In genomic region chr1:36870518-36870917, GRCm38 (mm10) we compare ENCODE assay signal across 25 mouse cellular contexts.
DNase-seq lines count a peak whose midpoint lies in the region; ATAC-seq and TF ChIP-seq lines count a peak whose summit lies in the region.
"Had no signal": no experiment of that assay in that cellular context is flagged by ENCODE, and none has a peak within 500 bp of the region (broad histone marks: within the 10 kb centered on the region; RNA-seq: fewer than 3 reads in every experiment).

No protein-coding gene starts in this region.

- no peaks in the 10 kb centered on the region for H3K4me1 ChIP-seq in lung, embryonic 14.5 days (ENCODE audit: insufficient read depth)
- H3K4me1 ChIP-seq in MEL (ENCODE audit: control insufficient read depth in 1 of 2, insufficient read depth in 2 of 2, low read length in 2 of 2): peaks cover 11 to 19% of the 10 kb centered on the region in 2 experiments
- H3K4me1 ChIP-seq in intestine, embryonic 15.5 days (replicated peaks): no peaks in the 10 kb centered on the region; the same call in 1 of the 2 replicates
- H3K4me1 ChIP-seq in stomach, embryonic 16.5 days (ENCODE audit: control insufficient read depth, insufficient read depth, low read length): no peaks in the 10 kb centered on the region
- H3K4me1 ChIP-seq: embryonic facial prominence, embryonic 12.5 days; hindbrain, embryonic 13.5 days; limb, embryonic 15.5 days; midbrain, embryonic 15.5 days had no signal

- WGBS in lung, embryonic 14.5 days: 70% methylated on average over 1 of the region's 1 CpGs
- 73% methylated on average over 1 of the region's 1 CpGs for WGBS in intestine, embryonic 15.5 days
- 67% methylated on average over 1 of the region's 1 CpGs for WGBS in stomach, embryonic 16.5 days

- no peak for TF ChIP-seq POLR2A in MEL (IDR thresholded peaks at IDR 0.05; ENCODE audit: control insufficient read depth in 1 of 2, insufficient read depth in 1 of 2, low read depth in 1 of 2, low read length in 2 of 2, poor library complexity in 1 of 2)

- no peak for DNase-seq in lung, embryonic 14.5 days
- no peak for DNase-seq in lung, adult 18-20 months
- peak; percentile 87 for DNase-seq in MEL (ENCODE audit: low read depth, low spot score)
- DNase-seq in adrenal gland, adult 8-10 months: no peak
- DNase-seq in neural tube, embryonic 10.5 days (ENCODE audit: extremely low spot score, low spot score): no peak
- DNase-seq: cerebellum, adult 2 months; cerebellum, postnatal 25 days; heart, postnatal 36 days; kidney, adult 9 months; kidney, postnatal 25 days; left cerebral cortex, postnatal 4 days; lung, postnatal 14 days; right cerebral cortex, postnatal 4 days had no signal

- ATAC-seq in lung, embryonic 14.5 days (ENCODE audit: insufficient read depth): no peak
- peak; percentile 62; the same call in 1 of the 2 replicates for ATAC-seq in intestine, embryonic 15.5 days
- peak; percentile 68; the same call in 1 of the 2 replicates for ATAC-seq in stomach, embryonic 16.5 days (ENCODE audit: insufficient read depth, low FRiP score)
- ATAC-seq: forebrain, embryonic 14.5 days; midbrain, embryonic 15.5 days; Patski had no signal

- no peak overlapping the region for H3K27ac ChIP-seq in lung, embryonic 14.5 days (ENCODE audit: low read depth)
- peak overlapping the region; percentile 21; the same call in 1 of the 2 replicates for H3K27ac ChIP-seq in MEL (ENCODE audit: control insufficient read depth, low read depth, low read length)
- H3K27ac ChIP-seq in intestine, embryonic 15.5 days: no peak overlapping the region
- no peak overlapping the region for H3K27ac ChIP-seq in stomach, embryonic 16.5 days (ENCODE audit: low read length)
- H3K27ac ChIP-seq: embryonic facial prominence, embryonic 12.5 days; hindbrain, embryonic 13.5 days; limb, embryonic 15.5 days; liver, embryonic 15.5 days; midbrain, embryonic 15.5 days had no signal

- peak; percentile 85 to 87 for TF ChIP-seq EP300 in MEL (IDR thresholded peaks at IDR 0.05; ENCODE audit: low read depth in 1 of 2, low read length in 2 of 2)

- 0 out of 2 replicates have a peak, but pooled peaks have one; percentile 8 for TF ChIP-seq CTCF in lung, embryonic 14.5 days (IDR thresholded peaks at IDR 0.05; ENCODE audit: low read depth)
- TF ChIP-seq CTCF in MEL (IDR thresholded peaks at IDR 0.05 in 2 of 3, conservative IDR thresholded peaks at IDR 0.05 in 1 of 3; ENCODE audit: control insufficient read depth in 1 of 3, insufficient read depth in 1 of 3, low read depth in 2 of 3, low read length in 3 of 3, poor library complexity in 1 of 3, severe bottlenecking in 1 of 3): peak in 1 of 3 experiments; percentile 40; a peak in 2 of 6 replicates

- peaks cover 10% of the 10 kb centered on the region for H3K36me3 ChIP-seq in lung, embryonic 14.5 days (ENCODE audit: insufficient read depth)
- peaks cover 7 to 22% of the 10 kb centered on the region in 2 experiments for H3K36me3 ChIP-seq in MEL (ENCODE audit: control insufficient read depth in 1 of 2, insufficient read depth in 2 of 2, low read length in 2 of 2)
- 0 out of 2 replicates have a peak, but pooled peaks cover 2% of the 10 kb centered on the region for H3K36me3 ChIP-seq in intestine, embryonic 15.5 days
- H3K36me3 ChIP-seq in stomach, embryonic 16.5 days (ENCODE audit: control insufficient read depth, insufficient read depth, low read length): no peaks in the 10 kb centered on the region
- H3K36me3 ChIP-seq: midbrain, embryonic 15.5 days had no signal

- no peaks in the 10 kb centered on the region for H3K27me3 ChIP-seq in lung, embryonic 14.5 days (ENCODE audit: insufficient read depth, low read length)
- H3K27me3 ChIP-seq in MEL (ENCODE audit: control insufficient read depth in 1 of 2, insufficient read depth in 2 of 2, low read length in 2 of 2): no peaks in the 10 kb centered on the region
- no peaks in the 10 kb centered on the region for H3K27me3 ChIP-seq in intestine, embryonic 15.5 days (replicated peaks)
- H3K27me3 ChIP-seq in stomach, embryonic 16.5 days (ENCODE audit: control insufficient read depth, insufficient read depth, low read length): no peaks in the 10 kb centered on the region
- H3K27me3 ChIP-seq: embryonic facial prominence, embryonic 12.5 days; hindbrain, embryonic 13.5 days; limb, embryonic 15.5 days; liver, embryonic 15.5 days; megakaryocyte, embryonic 14.5 days; midbrain, embryonic 15.5 days; Patski had no signal

- no peaks in the 10 kb centered on the region; the same call in 1 of the 2 replicates for H3K79me2 ChIP-seq in MEL (ENCODE audit: control insufficient read depth, insufficient read depth, low read length, poor library complexity)

- peak; percentile 26 for TF ChIP-seq RAD21 in MEL (IDR thresholded peaks at IDR 0.05; ENCODE audit: low read depth, low read length)

- H3K4me2 ChIP-seq in lung, embryonic 14.5 days: no peak overlapping the region
- H3K4me2 ChIP-seq in intestine, embryonic 15.5 days (replicated peaks): no peak overlapping the region
- no peak overlapping the region for H3K4me2 ChIP-seq in stomach, embryonic 16.5 days (ENCODE audit: low read depth, low read length)
- H3K4me2 ChIP-seq: embryonic facial prominence, embryonic 12.5 days; hindbrain, embryonic 13.5 days; limb, embryonic 15.5 days; liver, embryonic 15.5 days; midbrain, embryonic 15.5 days had no signal

- H3K9me3 ChIP-seq in lung, embryonic 14.5 days (ENCODE audit: low read depth, low read length): no peaks in the 10 kb centered on the region
- H3K9me3 ChIP-seq in MEL (replicated peaks; ENCODE audit: insufficient read depth, low read length): no peaks in the 10 kb centered on the region
- no peaks in the 10 kb centered on the region for H3K9me3 ChIP-seq in intestine, embryonic 15.5 days
- H3K9me3 ChIP-seq in stomach, embryonic 16.5 days (replicated peaks; ENCODE audit: control insufficient read depth, low read length): no peaks in the 10 kb centered on the region
- H3K9me3 ChIP-seq: embryonic facial prominence, embryonic 12.5 days; hindbrain, embryonic 13.5 days; limb, embryonic 15.5 days; liver, embryonic 15.5 days; megakaryocyte, embryonic 14.5 days; midbrain, embryonic 15.5 days had no signal

- no peak overlapping the region for H3K4me3 ChIP-seq in lung, embryonic 14.5 days (ENCODE audit: low read depth, low read length)
- H3K4me3 ChIP-seq in MEL (ENCODE audit: control insufficient read depth in 1 of 2, insufficient read depth in 1 of 2, low read depth in 2 of 2, low read length in 2 of 2): no peak overlapping the region
- H3K4me3 ChIP-seq in intestine, embryonic 15.5 days (replicated peaks): no peak overlapping the region
- no peak overlapping the region for H3K4me3 ChIP-seq in stomach, embryonic 16.5 days (replicated peaks; ENCODE audit: low read length)
- H3K4me3 ChIP-seq: embryonic facial prominence, embryonic 12.5 days; erythroblast, embryonic 14.5 days; hindbrain, embryonic 13.5 days; limb, embryonic 15.5 days; liver, embryonic 15.5 days; megakaryocyte, embryonic 14.5 days; midbrain, embryonic 15.5 days; myocyte had no signal

- no peak overlapping the region for H3K9ac ChIP-seq in lung, embryonic 14.5 days
- H3K9ac ChIP-seq in MEL (ENCODE audit: control insufficient read depth, low read depth, low read length, poor library complexity, severe bottlenecking): no peak overlapping the region
- no peak overlapping the region for H3K9ac ChIP-seq in intestine, embryonic 15.5 days
- no peak overlapping the region for H3K9ac ChIP-seq in stomach, embryonic 16.5 days (ENCODE audit: low read length)
- H3K9ac ChIP-seq: embryonic facial prominence, embryonic 12.5 days; hindbrain, embryonic 13.5 days; limb, embryonic 15.5 days; liver, embryonic 15.5 days; midbrain, embryonic 15.5 days had no signal

TF ChIP-seq in MEL, 35 proteins besides CTCF, POLR2A, EP300 and RAD21 (continues in another document):
- TF ChIP-seq POLR2AphosphoS5 (IDR thresholded peaks at IDR 0.05; ENCODE audit: borderline replicate concordance, low read depth, low read length) (no peak), USF2 (IDR thresholded peaks at IDR 0.05; ENCODE audit: borderline replicate concordance in 1 of 2, insufficient read depth in 1 of 2, low read depth in 1 of 2, low read length in 2 of 2) (no peak), MAZ (IDR thresholded peaks at IDR 0.05; ENCODE audit: low read depth, low read length) (no peak), HCFC1 (IDR thresholded peaks at IDR 0.05; ENCODE audit: low read depth, low read length) (no peak), SIN3A (IDR thresholded peaks at IDR 0.05; ENCODE audit: low read length) (peak; percentile 60), ZC3H11A (IDR thresholded peaks at IDR 0.05; ENCODE audit: low read depth, low read length) (no peak), UBTF (IDR thresholded peaks at IDR 0.05; ENCODE audit: borderline replicate concordance, insufficient read depth, low read depth, low read length) (no peak), E2F4 (IDR thresholded peaks at IDR 0.05; ENCODE audit: borderline replicate concordance, low read depth, low read length) (no peak), POLR2AphosphoS2 (IDR thresholded peaks at IDR 0.05; ENCODE audit: low read length) (no peak), KAT2A (conservative IDR thresholded peaks at IDR 0.05; ENCODE audit: low read depth, low read length) (no peak), MEF2A (IDR thresholded peaks at IDR 0.05; ENCODE audit: extremely low read depth, insufficient replicate concordance, low read depth, low read length, poor library complexity, severe bottlenecking) (no peak), ZKSCAN1 (IDR thresholded peaks at IDR 0.05; ENCODE audit: low read depth, low read length) (no peak), NRF1 (IDR thresholded peaks at IDR 0.05; ENCODE audit: insufficient read depth, low read depth, low read length, poor library complexity, severe bottlenecking) (no peak), USF1 (IDR thresholded peaks at IDR 0.05; ENCODE audit: low read depth, low read length) (no peak), CHD2 (IDR thresholded peaks at IDR 0.05; ENCODE audit: low read length) (no peak), CHD1 (IDR thresholded peaks at IDR 0.05; ENCODE audit: low read depth, low read length) (no peak), ETS1 (IDR thresholded peaks at IDR 0.05; ENCODE audit: low read depth, low read length) (peak; percentile 70; the same call in 1 of the 2 replicates), JUND (IDR thresholded peaks at IDR 0.05; ENCODE audit: low read depth, low read length) (no peak), NELFE (IDR thresholded peaks at IDR 0.05; ENCODE audit: low read depth, low read length) (no peak), BHLHE40 (IDR thresholded peaks at IDR 0.05; ENCODE audit: borderline replicate concordance, low read depth, low read length) (no peak), ZNF384 (IDR thresholded peaks at IDR 0.05; ENCODE audit: low read depth, low read length) (peak; percentile 10; the same call in 1 of the 2 replicates), MXI1 (IDR thresholded peaks at IDR 0.05; ENCODE audit: low read depth, low read length) (0 out of 2 replicates have a peak, but pooled peaks have one; percentile 29), GATA1 (IDR thresholded peaks at IDR 0.05; ENCODE audit: low read depth, low read length) (peak; percentile 75), RCOR1 (IDR thresholded peaks at IDR 0.05; ENCODE audit: low read depth, low read length) (peak; percentile 71; the same call in 1 of the 2 replicates)
